Mouse (Mus musculus): Measurements from ENCODE around the gene Zfp987. TPM values are rescaled to one million over a fixed set of nuclear protein-coding genes. Genes with fewer than 3 reads are reported as not detected.
"Not testable (repeated sequence)": the region's sequence is repeated elsewhere in the genome, so short reads cannot be mapped to it uniquely, and the experiment has no call there.

The Zfp987 gene
- polyA plus RNA-seq, 1 experiment from 2014 or later, result 0.10 TPM

GRCm38 (mm10) chr4:146066932-146067580, 30.0 kb upstream of the Zfp987 start:
- ATAC-seq (ENCODE audit: insufficient number of reproducible peaks, insufficient read depth, low FRiP score, low TSS enrichment); H3K4me1 ChIP-seq; H3K36me3 ChIP-seq; H3K27ac ChIP-seq; H3K27me3 ChIP-seq; H3K9ac ChIP-seq: not testable (repeated sequence)
- Histone ChIP-seq H3K4me2 (replicated peaks) (peak overlapping the region; percentile 41), H3K4me3 (peak overlapping the region; percentile 32), H3K9me3 (peaks cover 27% of the 10 kb centered on the region)
- WGBS, result 34% methylated on average over 44 of the region's 45 CpGs

GRCm38 (mm10) chr4:146067594-146067993, 29.5 kb upstream of the Zfp987 start:
- H3K27me3 ChIP-seq; H3K27ac ChIP-seq; ATAC-seq (ENCODE audit: insufficient number of reproducible peaks, insufficient read depth, low FRiP score, low TSS enrichment); H3K9ac ChIP-seq; H3K36me3 ChIP-seq; H3K4me1 ChIP-seq: not testable (repeated sequence)
- peak overlapping the region; percentile 32 for H3K4me3 ChIP-seq
- WGBS, result 21% methylated on average over 55 of the region's 55 CpGs
- peaks cover 22% of the 10 kb centered on the region for H3K9me3 ChIP-seq
- H3K4me2 ChIP-seq (replicated peaks), result peak overlapping the region; percentile 41

- not testable (repeated sequence) for H3K27ac ChIP-seq; ATAC-seq (ENCODE audit: insufficient number of reproducible peaks, insufficient read depth, low FRiP score, low TSS enrichment); H3K4me1 ChIP-seq; H3K9me3 ChIP-seq; H3K36me3 ChIP-seq; H3K4me2 ChIP-seq (replicated peaks); H3K4me3 ChIP-seq; H3K9ac ChIP-seq; H3K27me3 ChIP-seq
- 78% methylated on average over 7 of the region's 7 CpGs for WGBS
Observed at GRCm38 (mm10) chr4:146073264-146073663, 23.8 kb upstream of the Zfp987 start.

- not testable (repeated sequence) for H3K27ac ChIP-seq; H3K4me1 ChIP-seq; H3K9ac ChIP-seq; ATAC-seq (ENCODE audit: insufficient number of reproducible peaks, insufficient read depth, low FRiP score, low TSS enrichment); H3K27me3 ChIP-seq; H3K9me3 ChIP-seq; H3K4me2 ChIP-seq (replicated peaks); H3K4me3 ChIP-seq; H3K36me3 ChIP-seq
- 44% methylated on average over 3 of the region's 3 CpGs for WGBS
Observed at GRCm38 (mm10) chr4:146101448-146101847, 4.3 kb downstream of the Zfp987 start.

GRCm38 (mm10) chr4:146156524-146156923, 59.4 kb downstream of the Zfp987 start, which contains the start of gene Zfp600:
TSS of gene Zfp600 (plus strand) at chr4:146156824.
- not testable (repeated sequence) for H3K27ac ChIP-seq; H3K27me3 ChIP-seq; H3K9ac ChIP-seq; H3K4me3 ChIP-seq; H3K36me3 ChIP-seq; ATAC-seq (ENCODE audit: insufficient number of reproducible peaks, insufficient read depth, low FRiP score, low TSS enrichment); H3K9me3 ChIP-seq; H3K4me1 ChIP-seq; H3K4me2 ChIP-seq (replicated peaks)
- no CpG with 5 or more reads among the region's 6 CpGs for WGBS

GRCm38 (mm10) chr4:146162893-146163292, 65.8 kb downstream of the Zfp987 start:
- H3K36me3 ChIP-seq; H3K4me2 ChIP-seq (replicated peaks); ATAC-seq (ENCODE audit: insufficient number of reproducible peaks, insufficient read depth, low FRiP score, low TSS enrichment); H3K9ac ChIP-seq; H3K4me1 ChIP-seq; H3K4me3 ChIP-seq; H3K27me3 ChIP-seq; H3K27ac ChIP-seq; H3K9me3 ChIP-seq: not testable (repeated sequence)
- 81% methylated on average over 4 of the region's 4 CpGs for WGBS

- not testable (repeated sequence) for H3K4me1 ChIP-seq; H3K4me2 ChIP-seq (replicated peaks); H3K4me3 ChIP-seq; H3K27me3 ChIP-seq; H3K9ac ChIP-seq; H3K27ac ChIP-seq; H3K9me3 ChIP-seq; H3K36me3 ChIP-seq
- ATAC-seq (ENCODE audit: insufficient number of reproducible peaks, insufficient read depth, low FRiP score, low TSS enrichment), result 0 out of 2 replicates have a peak, but pooled peaks have one; percentile 44
- 83% methylated on average over 3 of the region's 3 CpGs for WGBS
Observed at GRCm38 (mm10) chr4:146167202-146167832, 70.2 kb downstream of the Zfp987 start.

GRCm38 (mm10) chr4:146167879-146168532, 70.9 kb downstream of the Zfp987 start:
- not testable (repeated sequence) for H3K9me3 ChIP-seq; H3K36me3 ChIP-seq; H3K27ac ChIP-seq; H3K4me2 ChIP-seq (replicated peaks); H3K4me1 ChIP-seq; H3K27me3 ChIP-seq; H3K9ac ChIP-seq; H3K4me3 ChIP-seq
- ATAC-seq (ENCODE audit: insufficient number of reproducible peaks, insufficient read depth, low FRiP score, low TSS enrichment), result peak; percentile 72
- 80% methylated on average over 10 of the region's 10 CpGs for WGBS

GRCm38 (mm10) chr4:146168730-146169215, 71.7 kb downstream of the Zfp987 start:
- H3K36me3 ChIP-seq; H3K4me1 ChIP-seq; H3K27ac ChIP-seq; H3K27me3 ChIP-seq; H3K4me2 ChIP-seq (replicated peaks); H3K4me3 ChIP-seq; H3K9ac ChIP-seq: not testable (repeated sequence)
- ATAC-seq (ENCODE audit: insufficient number of reproducible peaks, insufficient read depth, low FRiP score, low TSS enrichment), result peak; percentile 64
- WGBS, result no CpG with 5 or more reads among the region's 2 CpGs
- peaks cover 13% of the 10 kb centered on the region for H3K9me3 ChIP-seq

GRCm38 (mm10) chr4:146173378-146174226, 76.5 kb downstream of the Zfp987 start:
- 64% methylated on average over 4 of the region's 4 CpGs for WGBS
- not testable (repeated sequence) for H3K4me1 ChIP-seq

More at GRCm38 (mm10) chr4:146173378-146174226, 76.5 kb downstream of the Zfp987 start:
- ATAC-seq (ENCODE audit: insufficient number of reproducible peaks, insufficient read depth, low FRiP score, low TSS enrichment), result peak; percentile 83
- H3K4me3 ChIP-seq; H3K27ac ChIP-seq; H3K36me3 ChIP-seq; H3K9ac ChIP-seq; H3K27me3 ChIP-seq; H3K4me2 ChIP-seq (replicated peaks): not testable (repeated sequence)
- H3K9me3 ChIP-seq, result peaks cover 10% of the 10 kb centered on the region
